Mouse (Mus musculus) c-Kit-positive CD71-negative TER-119-negative erythroid progenitor cells, embryonic 14.5 days (primary cell): ENCODE results near the gene Prkci.

Source experiments
- DNase-seq: peaks from one replicate; pipeline ENCODE4 v3.0.0-alpha.2; 2013; ENCODE audit warnings: low read depth

Gene Prkci

DNA sequence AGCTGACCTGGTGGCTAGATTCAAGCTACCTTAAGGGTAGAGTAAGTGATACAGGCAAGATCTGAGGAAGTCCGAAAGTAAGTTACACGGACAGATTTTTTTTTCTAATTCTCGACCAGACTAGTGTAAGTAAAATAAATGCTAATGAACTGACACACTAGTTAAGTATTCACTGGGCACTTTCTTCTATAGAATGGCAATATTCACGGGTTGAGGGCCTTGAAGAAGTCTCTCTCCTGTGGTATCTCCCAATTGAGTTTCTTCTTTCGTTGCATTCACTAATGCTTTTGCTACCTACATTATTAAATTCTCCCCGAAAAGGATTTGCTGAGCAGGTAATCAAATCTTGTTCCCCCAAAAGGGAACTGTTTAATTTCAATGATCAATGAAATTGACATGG, 688 bp upstream of the Prkci start:
- DNase-seq, result no peak

DNA sequence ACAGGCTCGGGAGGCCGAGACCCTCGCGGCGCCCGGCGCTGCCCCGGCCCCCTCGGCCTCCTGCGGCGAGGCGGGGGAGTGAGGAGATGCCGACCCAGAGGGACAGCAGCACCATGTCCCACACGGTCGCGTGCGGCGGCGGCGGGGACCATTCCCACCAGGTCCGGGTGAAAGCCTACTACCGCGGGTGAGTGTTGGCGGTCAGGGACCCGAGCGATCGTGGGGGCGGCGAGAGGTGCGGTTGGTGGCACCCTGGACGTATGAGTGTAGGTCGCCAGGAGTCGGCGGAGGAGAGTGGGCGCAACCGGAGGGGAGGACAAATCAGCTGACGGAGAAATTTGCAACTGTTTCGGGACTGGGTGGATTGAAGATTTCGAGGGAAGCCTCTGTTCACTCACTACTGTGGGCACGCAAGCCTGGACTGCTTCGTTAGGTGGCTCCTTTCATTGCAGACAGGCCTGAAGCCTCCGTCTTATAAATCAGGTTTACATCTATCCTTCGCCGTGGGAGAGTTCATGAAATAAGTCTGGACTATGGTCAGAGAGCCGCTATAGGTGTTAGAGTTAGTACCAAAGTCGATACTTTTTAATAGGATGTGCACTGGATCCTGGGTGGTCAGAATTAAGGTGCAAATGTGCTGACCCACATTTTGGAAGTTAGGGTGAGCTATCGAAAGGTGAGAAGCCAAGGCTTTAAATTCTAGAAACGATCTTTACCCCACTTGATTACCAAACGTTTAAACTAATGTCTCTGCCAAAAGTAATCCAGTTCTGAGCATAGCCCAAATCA, 546 bp downstream of the Prkci start:
- peak; percentile 36 for DNase-seq

DNA sequence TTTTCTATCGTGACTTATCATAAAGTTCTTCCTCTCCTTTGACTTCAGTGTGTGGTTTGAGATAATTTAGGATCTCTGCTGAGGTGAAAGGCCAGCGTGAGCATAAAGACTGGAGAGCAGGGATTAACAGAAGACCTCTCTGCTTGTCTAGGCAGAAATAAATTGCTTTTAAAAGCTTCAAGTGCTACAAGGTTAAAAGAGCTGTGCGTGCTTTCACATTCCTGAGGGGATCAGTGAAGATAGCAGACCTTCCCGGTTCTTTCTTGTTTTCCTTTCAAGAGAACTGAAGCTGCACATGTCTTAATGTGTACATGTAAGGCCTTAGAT, 1.1 kb downstream of the Prkci start:
- DNase-seq, result no peak

DNA sequence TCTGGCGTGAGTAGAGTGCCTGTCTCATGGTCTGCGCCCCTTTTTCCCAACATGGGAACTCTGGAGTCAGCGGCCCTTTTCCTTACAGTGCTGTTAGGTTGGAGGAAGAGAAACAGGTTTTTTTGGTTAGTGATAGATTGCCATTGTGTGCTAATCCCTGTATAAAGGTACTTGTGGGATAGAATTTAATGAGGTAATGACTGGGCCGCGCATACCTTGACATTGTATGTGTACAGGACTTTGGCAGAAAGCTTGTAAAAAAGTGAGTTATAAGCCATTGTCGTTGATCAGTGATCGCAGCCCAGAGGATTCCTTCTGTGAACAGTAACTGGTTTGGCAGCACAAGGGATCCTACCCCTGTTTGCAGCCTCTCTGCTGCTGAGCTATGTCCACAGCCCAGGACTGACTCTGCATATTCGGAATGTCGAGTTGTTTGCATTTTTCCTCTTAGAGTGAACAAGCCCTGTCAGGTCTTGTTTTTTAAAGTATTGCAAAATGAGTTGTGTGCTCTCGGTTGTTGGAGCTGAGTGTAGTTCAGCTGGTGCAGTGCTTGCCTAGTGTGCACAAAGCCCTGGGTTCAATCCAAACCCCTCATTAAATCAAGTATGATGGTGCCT, 4.0 kb downstream of the Prkci start:
- DNase-seq, result no peak

DNA sequence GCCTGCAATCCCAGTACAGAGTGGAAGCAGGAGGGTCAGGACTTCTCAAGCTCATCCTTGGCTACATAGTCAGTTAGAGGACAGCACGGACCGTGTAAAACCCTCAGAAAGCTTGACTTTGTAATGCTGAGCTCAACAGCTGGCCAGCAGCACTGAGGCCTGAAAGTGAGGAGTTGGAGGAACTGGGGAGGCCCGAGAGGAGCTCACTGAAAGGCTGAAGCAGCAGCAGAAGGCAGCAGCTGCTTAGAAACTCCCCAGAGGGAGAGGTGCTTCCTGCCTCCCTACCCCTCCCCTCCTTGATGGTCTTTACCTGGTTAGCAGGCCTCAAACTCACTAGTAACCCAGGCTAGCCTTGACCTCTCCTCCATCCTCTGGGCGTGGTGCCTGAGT, 4.5 kb downstream of the Prkci start:
- no peak for DNase-seq

DNA sequence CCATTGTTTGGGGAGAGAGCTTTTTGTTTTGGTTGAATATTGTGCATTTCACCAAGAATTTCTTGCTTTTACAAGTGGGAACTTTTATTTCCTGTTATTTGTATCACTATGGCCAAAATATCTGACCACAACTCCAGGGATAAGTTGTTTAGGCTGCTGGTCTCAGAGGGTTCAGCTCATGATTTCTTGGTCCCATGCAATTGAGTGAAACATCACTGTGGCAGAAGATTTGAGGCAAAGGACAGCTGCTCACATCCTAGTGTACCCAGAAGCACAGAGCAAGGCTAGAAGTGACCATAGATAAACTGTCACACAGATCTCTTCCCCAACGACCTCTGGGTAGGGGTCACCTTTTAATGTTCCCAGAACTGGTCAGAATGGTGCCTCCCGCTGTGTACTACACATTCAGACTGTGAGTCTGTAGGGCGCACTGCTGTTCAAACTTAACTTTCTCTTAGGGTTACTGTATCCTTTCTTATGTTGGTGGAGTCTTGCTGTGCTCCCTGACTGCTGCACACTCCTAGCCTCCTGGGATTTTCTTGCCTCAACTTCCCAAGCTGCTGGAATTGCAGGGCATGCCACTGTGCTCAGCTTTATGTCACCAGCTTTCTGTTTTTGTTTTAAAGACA, 5.6 kb downstream of the Prkci start:
- no peak for DNase-seq

DNA sequence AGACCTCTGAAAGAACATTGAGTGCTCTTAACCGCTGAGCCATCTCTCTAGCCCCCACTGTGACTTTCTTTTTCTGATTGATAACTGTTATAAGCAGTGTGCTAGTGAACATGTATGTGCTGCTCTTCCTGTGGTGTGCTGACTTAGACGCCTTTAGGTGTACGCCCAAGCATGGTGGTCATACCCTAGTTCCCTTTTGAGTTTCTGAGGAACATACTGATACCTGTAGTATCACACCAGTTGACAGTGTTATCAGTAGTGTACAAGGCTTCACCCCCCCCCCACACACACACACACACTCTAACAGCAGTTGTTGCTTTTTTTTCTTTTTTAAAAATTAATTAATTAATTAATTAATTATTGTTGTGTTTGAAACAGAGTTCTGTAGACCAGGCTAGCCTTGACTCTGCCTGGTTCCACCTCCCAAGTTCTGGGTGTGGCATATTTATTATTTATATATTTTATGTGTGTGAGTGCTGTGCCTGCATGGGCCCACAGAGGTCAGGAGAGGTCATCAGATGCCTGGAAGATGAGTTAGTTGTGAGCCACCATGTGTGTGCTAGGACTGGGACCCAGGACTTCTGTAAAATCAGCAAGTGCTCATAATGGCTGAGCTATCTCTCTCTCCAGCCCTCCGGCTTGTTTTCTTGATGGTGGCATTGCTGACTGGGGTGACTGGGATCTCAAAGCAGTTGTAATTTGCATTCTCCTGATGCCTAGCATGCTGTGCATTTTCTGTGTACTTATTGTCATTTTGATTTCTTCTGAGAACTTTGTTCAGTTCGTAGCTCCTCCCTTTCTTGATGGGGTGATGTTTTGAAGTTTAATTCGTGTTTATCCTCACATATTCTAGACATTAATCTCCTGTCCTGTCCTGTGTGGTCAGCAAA, 9.0 kb downstream of the Prkci start:
- DNase-seq, result no peak

DNA sequence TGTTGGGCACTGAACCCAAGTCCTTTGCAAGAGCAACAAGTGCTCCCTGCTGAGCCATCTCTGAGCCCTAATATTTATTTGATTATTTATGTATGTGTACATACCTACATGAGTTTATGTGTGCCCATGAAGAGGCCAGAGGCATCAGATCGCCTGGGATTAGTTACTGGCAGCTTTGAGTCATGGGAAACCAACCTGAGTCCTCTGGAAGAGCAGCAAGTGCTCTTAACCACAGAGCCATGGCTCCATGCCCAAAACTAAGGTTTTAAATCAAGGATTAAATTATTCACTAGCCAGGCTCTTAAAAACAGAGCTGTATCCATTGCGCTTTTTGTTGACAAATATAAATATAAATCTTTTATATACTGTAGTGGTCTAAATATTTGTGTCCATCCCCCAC, 18.8 kb downstream of the Prkci start:
- no peak for DNase-seq

DNA sequence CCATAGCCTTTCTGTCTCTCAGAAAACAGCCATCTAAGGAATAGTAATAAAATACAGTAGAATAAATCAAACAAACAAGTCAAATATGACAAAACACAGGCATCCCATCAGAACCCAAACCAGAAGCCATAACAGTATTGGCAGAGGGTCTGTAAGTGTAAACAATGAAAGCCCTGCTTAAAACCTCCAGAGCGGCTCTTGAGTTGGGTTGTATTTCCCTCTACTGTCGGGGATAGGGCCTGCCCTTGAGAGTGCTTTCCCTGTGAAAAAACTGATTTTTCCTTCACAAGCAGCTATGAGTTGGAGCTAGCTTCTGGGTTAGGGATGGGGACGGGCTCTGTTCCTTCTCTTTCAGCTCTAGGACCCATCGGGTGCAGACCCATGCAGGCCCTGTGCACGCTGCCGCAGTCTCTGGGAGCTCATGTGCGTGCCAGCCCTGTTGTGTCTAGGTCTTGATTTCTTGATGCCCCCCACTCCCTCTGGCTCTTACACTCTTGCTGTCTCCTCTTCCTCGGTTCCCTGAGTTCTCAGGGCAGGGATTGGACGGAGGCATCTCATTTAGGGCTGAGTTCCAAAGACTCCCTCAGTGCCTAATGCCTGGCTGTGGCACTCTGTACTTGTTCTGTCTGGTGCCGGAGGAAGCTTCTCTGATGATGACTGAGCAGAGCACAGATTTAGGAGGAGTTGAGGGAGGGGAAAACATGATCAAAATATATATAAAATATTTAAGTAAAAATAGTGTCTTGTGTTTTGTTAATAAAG, 20.3 kb downstream of the Prkci start:
- no peak for DNase-seq

DNA sequence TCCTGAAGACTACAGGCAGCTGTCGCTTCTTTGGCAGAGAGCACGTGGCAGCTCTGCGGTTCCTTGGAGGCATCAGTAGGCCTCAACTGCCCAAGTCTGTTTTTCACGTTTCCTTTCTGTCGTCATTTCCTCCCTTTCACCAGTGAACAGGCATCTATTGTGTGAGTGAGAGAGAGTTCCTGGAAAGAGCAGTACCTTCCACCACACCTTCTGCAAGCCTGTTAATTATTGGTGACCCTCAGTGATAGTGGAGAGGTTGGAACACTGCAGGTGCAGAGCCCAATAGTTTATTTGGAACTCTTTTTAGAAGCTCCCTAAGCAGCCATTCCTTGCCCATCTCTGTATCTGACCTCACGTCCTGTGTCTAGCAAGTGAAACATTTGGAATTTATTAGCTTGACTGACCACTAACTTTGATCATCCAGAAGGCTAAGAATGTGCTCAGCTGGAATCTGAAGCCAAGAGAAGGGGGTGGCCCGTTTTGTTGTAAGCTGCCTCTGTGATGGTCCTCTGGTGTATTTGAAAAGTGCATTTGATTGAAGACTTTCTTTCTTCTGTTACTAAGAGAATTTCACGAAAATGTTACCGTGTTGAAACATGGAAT, 21.1 kb downstream of the Prkci start:
- DNase-seq, result no peak

DNA sequence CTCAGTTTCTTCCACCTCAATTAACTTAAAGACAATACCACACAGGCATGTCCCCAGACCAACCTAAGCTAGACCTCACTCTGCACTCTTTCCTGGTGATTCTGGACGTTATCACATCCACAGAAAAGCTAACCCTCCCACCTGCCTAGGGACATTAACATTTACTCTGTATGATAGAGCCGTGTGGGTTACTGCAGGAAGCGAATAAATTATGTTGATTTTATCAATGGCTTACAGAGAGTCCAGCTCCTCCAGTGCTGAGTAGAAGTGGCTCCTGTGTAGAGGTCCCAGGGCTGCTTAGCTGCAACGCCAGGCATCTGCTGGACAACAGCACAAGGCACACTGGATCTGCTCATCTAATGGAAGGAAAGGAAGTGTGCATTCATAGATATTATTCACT, 22.1 kb downstream of the Prkci start:
- DNase-seq, result no peak

DNA sequence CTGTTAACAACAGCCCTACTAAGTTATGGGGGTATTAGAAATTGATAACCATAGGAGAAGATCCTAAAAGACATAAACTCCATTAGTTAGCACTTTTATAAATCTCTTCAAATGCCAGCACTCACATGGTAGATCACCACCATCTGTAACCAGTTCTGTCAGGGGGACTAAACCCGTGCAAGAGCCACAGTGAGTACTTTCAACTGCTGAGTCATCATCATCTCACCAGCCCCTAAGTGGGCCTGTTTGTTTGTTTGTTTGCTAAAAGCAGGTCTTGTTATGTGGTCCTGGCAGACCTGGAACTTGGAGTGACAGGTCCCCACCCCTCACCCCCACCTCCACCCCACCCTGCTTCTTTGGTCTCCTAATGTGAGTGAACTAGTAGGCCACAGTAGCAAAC, 23.7 kb downstream of the Prkci start:
- no peak for DNase-seq

DNA sequence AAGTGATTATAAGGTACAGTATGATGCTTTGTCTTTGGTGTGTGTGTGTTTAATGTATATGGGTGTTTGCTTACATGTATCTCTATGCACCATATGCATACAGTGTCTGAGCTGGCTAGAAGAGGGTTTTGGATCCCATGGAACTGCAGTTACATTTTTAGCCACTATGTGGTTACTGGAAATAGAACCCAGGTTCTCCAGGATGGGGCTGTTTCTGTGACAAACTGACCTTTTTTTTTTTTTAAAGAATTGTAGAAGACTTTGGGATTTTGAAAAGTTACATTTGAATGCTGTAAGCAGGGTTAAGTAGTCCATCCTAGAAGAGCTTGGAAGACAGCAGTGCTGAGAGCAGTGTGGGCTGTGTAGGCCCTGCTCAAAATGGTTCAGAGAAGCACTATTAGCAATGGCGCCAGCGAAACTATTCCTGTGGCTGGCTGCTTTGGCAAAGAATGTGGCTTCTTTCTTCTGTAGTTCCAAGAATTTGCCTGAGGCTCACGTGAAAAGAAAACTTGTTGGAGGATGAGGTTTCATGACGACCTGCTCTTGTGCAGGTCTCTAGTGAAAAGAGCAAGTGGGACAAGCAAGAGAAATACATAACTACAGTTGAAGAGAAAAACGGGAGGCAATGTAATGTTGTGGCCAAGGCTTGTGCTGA, 24.4 kb downstream of the Prkci start:
- DNase-seq, result no peak

DNA sequence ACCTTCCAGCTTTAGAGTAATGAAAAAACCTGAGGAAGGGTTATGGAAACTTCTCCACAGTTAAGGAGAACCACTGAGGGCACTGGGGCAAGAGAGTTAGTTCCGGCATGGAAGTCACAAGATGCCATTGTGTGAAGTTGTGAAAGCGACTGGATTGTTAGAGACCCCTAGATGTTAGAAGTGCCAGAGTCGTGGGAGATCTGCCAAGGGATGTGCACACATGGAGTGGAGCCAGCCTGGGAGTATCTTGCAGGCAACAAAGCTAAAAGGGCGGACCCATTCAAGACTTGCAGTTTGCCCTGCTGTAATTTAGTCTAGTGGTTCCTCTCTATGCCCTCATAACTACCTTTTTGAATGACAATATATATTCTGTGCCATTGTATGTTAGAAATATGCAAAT, 25.1 kb downstream of the Prkci start:
- no peak for DNase-seq

DNA sequence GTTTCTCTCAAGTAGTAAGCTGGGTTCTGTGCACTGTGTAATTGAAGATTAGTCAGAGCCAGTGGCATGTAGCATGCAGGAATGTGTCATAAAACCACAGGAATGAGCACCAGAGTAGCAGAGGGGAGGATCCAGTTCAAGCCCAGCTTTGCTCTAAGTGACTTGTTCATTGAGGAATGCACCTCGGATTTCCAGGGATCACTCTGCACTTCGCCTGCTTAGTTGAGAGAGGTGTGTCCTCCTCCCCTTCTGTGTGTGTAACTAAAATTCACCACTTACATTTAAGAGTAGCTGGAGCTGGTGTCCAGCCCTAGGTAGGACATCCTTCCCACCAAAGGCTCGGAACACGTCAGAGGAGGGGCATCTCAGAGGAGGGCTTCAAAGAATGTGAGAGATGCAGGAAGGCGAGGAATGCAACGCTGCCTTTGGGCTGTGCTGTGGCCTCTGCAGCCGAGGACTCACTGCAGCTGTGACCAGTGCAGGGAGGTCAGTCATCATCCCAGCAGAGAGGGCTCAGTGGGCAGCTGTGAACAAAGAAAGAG, 27.4 kb downstream of the Prkci start:
- DNase-seq, result no peak

DNA sequence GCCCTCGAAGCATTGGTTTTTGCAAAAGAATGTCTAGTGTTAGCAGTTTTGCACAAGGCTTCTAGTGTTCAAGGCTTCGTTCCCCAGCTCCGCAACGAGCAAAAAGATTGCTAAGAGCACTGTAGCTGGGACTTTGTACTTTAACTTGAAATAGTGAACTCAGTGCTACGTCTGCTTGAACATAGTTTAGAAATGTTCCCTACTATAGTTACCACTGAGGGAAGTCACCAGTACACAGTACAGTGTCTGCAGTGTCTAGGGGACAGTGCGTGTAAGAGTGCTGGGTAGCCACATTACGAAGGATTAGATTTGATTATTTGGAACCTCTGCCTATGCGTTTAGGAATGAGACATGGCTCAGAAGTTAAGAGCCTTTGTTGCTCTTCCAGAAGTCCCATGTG, 32.2 kb downstream of the Prkci start:
- DNase-seq, result no peak

DNA sequence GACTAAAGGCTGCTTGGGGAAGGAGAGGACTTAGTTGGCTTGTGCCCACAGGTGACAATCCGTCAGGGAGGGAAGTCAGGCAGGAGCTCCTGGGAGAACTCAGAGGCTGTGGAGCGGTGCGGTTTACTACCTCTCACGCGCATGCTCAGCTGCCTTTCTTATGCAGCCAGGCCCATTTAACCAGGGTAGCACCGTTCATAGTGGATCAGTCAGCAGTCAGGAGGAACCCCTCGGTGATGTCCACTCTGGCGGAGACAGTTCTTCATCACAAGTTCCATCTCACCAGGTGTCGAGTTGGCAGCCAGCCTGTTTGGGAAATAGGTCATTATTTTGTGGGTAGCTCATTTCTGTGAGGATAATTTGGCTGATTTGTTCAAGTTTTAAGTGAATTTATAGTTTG, 36.1 kb downstream of the Prkci start:
- DNase-seq, result no peak

DNA sequence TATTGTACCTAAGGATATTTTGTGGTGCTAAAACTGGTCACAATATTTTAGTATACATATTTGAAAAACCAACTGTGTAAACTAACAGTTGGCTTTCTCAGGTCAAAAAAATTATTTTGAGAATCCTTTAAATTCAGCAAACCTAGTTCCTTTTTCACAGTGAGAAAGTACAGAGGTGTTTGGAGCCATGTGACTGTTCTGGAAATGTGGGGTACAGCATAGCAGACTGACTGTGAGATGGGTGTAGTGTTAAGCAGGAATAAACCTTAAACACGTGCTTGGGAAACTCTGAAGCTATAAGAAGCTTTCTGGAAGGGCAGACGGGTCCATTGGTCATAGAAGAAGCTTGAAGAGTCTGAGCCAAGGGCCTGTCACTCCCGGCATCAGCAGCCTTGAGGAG, 38.1 kb downstream of the Prkci start:
- DNase-seq, result no peak

DNA sequence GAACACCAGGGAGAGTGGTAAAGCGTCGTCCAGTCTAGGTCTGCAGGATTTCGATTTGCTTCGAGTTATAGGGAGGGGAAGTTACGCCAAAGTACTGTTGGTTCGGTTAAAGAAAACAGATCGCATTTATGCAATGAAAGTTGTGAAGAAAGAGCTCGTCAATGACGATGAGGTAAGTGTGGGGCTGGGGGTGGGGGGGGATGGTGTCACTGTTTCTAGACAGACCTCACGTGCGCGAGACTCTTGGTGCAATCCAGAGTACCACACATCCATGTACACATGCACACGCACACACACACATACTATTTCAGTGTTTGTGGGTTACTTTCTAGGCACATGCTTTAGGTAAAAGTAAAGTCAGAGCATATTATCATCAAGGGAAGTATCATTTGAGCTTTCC, 42.3 kb downstream of the Prkci start:
- DNase-seq, result no peak

DNA sequence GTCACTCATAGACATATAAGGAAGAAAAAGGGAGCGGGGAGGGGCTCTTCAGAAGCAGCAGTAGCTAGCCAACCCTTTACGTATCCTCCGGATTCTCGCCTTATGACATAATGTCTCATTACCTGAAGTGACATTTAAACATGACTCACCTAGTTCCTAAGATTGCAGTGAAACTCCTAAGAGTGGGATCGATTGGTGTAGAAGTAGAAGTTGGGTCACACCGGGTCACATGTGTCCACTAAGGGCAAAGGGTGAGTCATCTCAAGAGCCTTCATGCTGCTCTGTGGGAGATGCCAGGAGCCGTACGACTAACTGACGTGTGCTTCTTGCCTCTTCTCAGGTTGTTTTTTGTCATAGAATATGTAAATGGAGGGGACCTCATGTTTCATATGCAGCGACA, 43.1 kb downstream of the Prkci start:
- no peak for DNase-seq

DNA sequence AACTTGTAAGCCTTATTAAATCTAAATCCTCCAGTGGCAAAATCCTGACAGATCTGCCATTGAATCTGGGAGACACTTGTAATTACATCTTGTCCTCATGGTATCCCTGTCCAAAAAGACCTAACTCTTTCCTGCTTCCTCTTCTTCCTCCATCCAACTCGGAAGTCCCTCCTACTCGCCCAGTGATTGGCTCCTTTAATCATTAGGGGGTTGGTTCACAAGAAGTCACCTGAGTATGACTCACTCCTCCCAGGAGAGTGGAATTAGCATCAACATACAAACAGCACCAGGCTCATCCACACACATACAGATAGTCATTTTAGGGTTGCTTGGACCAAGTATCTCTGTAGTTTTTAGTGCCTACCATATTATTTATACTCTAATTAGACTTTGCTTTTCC, 47.4 kb downstream of the Prkci start:
- DNase-seq, result no peak
